Mouse (Mus musculus): ENCODE data around the gene Gm20388.

GRCm38 (mm10) chr8:121334495-121335424 is 1424.1 kb downstream of the Gm20388 start:
- TF ChIP-seq CTCF (conservative IDR thresholded peaks at IDR 0.05; ENCODE audit: insufficient read depth, insufficient read length, low read depth, low read length) (no peak), POLR2A (IDR thresholded peaks at IDR 0.05; ENCODE audit: low read depth, low read length) (no peak)

Data from kidney, adult 2 months (tissue).